Mouse (Mus musculus) hindbrain, embryonic 12.5 days (tissue): ENCODE data around the gene 4930442H23Rik. TPM values are rescaled to one million over a fixed set of nuclear protein-coding genes. Genes with fewer than 3 reads are reported as not detected.
A peak's percentile ranks its signal among the peaks of the same experiment; 100 is the strongest.
"Not testable (repeated sequence)": the region's sequence is repeated elsewhere in the genome, so short reads cannot be mapped to it uniquely, and the experiment has no call there.

Source experiments
- ATAC-seq: fragments of 200-750 bp; cut with Nextera tagmentation; 2 replicates; pipeline ENCODE4 v1.8.0; 2017; ENCODE audit warnings: moderate TSS enrichment; ENCODE audit not compliant: low FRiP score
- H3K27ac ChIP-seq: fragments of 300-500 bp; sonication (generic); 2 replicates; pipeline ENCODE4 v1.5.1; 2016; ENCODE audit warnings: mild to moderate bottlenecking
- H3K27me3 ChIP-seq: fragments of 300-500 bp; sonication (generic); 2 replicates; pipeline ENCODE4 v1.6.1; 2016; ENCODE audit warnings: mild to moderate bottlenecking
- H3K36me3 ChIP-seq: fragments of 300-500 bp; sonication (generic); 2 replicates; pipeline ENCODE4 v1.6.1; 2016; ENCODE audit warnings: mild to moderate bottlenecking
- H3K4me1 ChIP-seq: fragments of 300-500 bp; sonication (generic); 2 replicates; pipeline ENCODE4 v1.6.1; 2016
- H3K4me2 ChIP-seq: fragments of 300-500 bp; sonication (generic); replicated peaks from 2 replicates; pipeline ENCODE4 v1.6.1; 2016; ENCODE audit warnings: mild to moderate bottlenecking
- H3K4me3 ChIP-seq: fragments of 300-500 bp; sonication (generic); 2 replicates; pipeline ENCODE4 v1.5.1; 2016; ENCODE audit warnings: mild to moderate bottlenecking
- H3K9ac ChIP-seq: fragments of 300-500 bp; sonication (generic); 2 replicates; pipeline ENCODE4 v1.6.1; 2016; ENCODE audit warnings: mild to moderate bottlenecking, moderate library complexity
- H3K9me3 ChIP-seq: fragments of 300-500 bp; sonication (generic); replicated peaks from 2 replicates; pipeline ENCODE4 v1.6.1; 2016; ENCODE audit warnings: mild to moderate bottlenecking
- WGBS: fragments of 180-500 bp; shearing (Covaris S2); methylation state at CpG from one replicate; pipeline ENCODE4 v1.1.7; 2016; 5-methylcytosine and 5-hydroxymethylcytosine counted together
- polyA plus RNA-seq: library from polyadenylated mRNA; unstranded; fragments of >200 nt; fragmentation: Nextera tagmentation; extraction: Ambion mirVana; gene quantifications from 2 replicates; pipeline ENCODE4 v1.2.1, GENCODE M21; 2016

The 4930442H23Rik gene
- polyA plus RNA-seq, 1 experiment from 2014 or later, result not detected

DNA sequence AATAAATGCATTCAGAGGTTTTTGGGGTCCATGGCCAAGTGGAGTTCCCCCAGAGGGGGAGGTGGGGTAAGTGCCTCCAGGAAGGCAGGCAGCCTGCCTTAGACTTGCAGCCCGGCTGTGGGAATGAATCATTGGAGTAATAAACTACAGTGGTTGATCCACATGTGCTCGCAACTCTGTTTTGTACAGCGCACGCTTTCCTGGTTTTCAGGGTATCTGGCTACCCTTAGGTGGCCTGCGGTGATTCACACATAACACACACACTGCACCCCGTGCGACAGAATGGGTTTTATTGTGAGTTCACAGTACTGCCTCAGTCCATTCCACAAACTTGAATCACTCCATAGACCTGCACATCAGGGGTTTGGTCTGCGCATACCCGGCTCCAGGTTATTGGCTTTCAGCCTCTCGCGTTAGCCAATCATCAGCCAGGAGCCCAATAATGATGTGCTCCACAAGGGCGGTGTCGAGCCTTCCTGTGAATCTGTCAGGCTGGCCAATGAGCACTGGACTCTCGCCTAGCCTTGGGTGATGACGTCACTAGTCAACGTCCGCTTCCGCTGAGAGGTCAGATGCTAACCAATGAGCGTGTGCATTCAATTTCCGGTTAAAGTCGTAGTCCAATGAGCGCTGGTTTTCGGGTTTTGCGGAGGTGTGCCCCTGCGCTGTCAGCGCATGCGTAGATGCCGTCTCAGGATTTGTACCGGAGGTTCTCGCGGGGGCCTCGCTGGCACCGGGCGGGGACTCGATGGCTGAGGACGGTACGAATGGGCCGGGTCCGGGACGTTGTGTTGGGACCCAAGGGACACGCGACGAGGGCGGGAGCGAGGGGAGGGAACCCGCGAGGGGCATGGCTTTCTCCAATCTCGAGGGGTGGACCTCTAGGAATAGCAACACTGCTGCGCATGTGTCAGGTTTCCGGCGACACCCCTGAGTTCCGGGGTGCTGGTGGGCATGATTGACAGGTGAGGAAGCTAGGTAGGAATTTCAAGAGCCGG is 1.0 kb downstream of the 4930442H23Rik start, which contains the start of gene Dapk3:
TSS of gene Dapk3 (plus strand) at position 670 of the 998 bp plus-strand sequence.
- Histone ChIP-seq H3K4me2 (peak within 1 kb of the TSS; percentile 64), H3K36me3 (peaks cover 71% of the 10 kb centered on the region), H3K27me3 (no peaks in the 10 kb centered on the region), H3K4me3 (peak within 1 kb of the TSS; percentile 61), H3K9me3 (no peaks in the 10 kb centered on the region), H3K27ac (peak within 1 kb of the TSS; percentile 86), H3K9ac (peak within 1 kb of the TSS; percentile 66), H3K4me1 (peaks cover 36% of the 10 kb centered on the region)
- 4% methylated on average over 53 of the region's 53 CpGs for WGBS
- ATAC-seq, result peak; percentile 97

DNA sequence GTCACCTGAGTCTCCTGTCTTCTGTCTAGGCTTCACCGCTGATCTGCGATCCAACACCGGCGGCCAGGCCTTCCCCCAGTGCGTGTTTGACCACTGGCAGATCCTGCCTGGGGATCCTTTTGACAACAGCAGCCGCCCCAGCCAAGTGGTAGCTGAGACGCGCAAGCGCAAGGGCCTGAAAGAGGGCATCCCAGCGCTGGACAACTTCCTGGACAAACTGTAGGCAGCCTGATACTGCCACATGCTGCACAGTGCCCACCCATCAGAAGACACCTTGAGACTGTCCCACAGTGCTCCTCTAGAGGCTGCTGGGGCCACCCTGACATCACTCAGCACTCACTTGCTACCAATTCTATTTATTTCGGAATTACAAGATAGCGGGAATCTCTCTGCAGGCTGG is 1.8 kb downstream of the 4930442H23Rik start:
- not testable (repeated sequence) for H3K4me3 ChIP-seq, ATAC-seq, H3K9me3 ChIP-seq, H3K4me2 ChIP-seq, H3K27me3 ChIP-seq
- H3K27ac ChIP-seq, result 0 out of 2 replicates have a peak overlapping the region, but pooled peaks have one; percentile 48
- peaks cover 67% of the 10 kb centered on the region for H3K36me3 ChIP-seq
- peak overlapping the region; percentile 18; the same call in 1 of the 2 replicates for H3K9ac ChIP-seq
- H3K4me1 ChIP-seq, result peaks cover 40% of the 10 kb centered on the region
- 82% methylated on average over 12 of the region's 12 CpGs for WGBS

DNA sequence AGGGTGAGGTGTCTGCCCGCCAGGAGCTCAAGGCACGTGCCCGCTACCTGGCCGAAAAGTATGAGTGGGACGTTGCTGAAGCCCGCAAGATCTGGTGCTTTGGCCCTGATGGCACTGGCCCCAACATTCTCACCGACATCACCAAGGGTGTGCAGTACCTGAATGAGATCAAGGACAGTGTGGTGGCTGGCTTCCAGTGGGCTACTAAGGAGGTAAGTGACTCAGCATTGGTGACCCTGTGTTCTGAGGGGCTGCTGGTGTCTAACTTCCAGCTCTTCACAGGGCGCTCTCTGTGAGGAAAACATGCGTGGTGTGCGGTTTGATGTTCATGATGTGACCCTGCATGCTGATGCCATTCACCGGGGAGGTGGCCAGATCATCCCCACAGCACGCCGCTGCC is 2.7 kb downstream of the 4930442H23Rik start:
- H3K9ac ChIP-seq, result no peak overlapping the region
- H3K36me3 ChIP-seq, result peaks cover 61% of the 10 kb centered on the region
- no peak for ATAC-seq
- no peaks in the 10 kb centered on the region for H3K9me3 ChIP-seq
- H3K4me2 ChIP-seq, result no peak overlapping the region
- H3K4me1 ChIP-seq, result peaks cover 42% of the 10 kb centered on the region
- H3K27ac ChIP-seq, result no peak overlapping the region
- 96% methylated on average over 13 of the region's 13 CpGs for WGBS
- H3K27me3 ChIP-seq, result no peaks in the 10 kb centered on the region
- H3K4me3 ChIP-seq, result no peak overlapping the region

DNA sequence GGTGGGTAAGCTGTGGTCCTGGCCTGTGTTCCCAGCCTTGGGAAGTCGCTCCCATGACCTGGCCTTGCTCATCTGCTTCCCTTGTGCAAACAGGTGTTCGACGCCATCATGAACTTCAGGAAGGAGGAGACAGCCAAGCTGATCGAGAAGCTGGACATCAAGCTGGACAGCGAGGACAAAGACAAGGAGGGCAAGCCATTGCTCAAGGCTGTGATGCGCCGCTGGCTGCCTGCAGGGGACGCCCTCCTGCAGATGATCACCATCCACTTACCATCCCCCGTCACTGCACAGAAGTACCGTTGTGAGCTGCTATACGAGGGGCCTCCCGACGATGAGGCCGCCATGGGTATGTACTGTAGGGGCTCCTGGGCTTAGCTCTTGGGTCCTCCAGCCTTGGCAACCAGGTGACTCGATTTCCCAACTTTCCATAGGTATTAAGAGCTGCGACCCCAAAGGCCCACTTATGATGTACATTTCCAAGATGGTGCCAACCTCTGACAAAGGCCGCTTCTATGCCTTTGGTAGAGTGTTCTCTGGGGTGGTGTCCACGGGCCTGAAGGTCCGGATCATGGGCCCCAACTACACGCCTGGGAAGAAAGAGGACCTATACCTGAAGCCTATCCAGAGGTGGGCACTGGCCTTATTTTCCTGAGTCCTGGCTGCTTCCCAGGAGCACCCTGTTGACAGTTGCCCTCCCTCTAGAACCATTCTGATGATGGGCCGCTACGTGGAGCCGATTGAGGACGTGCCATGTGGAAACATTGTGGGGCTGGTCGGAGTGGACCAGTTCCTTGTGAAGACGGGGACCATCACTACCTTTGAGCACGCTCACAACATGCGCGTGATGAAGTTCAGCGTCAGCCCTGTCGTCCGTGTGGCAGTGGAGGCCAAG is 4.0 kb downstream of the 4930442H23Rik start:
- no peak for ATAC-seq
- no peak overlapping the region for H3K4me3 ChIP-seq
- H3K36me3 ChIP-seq, result peaks cover 52% of the 10 kb centered on the region
- no peak overlapping the region for H3K27ac ChIP-seq
- no peak overlapping the region for H3K4me2 ChIP-seq
- WGBS, result 92% methylated on average over 32 of the region's 32 CpGs
- H3K9me3 ChIP-seq, result no peaks in the 10 kb centered on the region
- no peaks in the 10 kb centered on the region for H3K27me3 ChIP-seq
- H3K9ac ChIP-seq, result no peak overlapping the region
- H3K4me1 ChIP-seq, result peaks cover 49% of the 10 kb centered on the region

DNA sequence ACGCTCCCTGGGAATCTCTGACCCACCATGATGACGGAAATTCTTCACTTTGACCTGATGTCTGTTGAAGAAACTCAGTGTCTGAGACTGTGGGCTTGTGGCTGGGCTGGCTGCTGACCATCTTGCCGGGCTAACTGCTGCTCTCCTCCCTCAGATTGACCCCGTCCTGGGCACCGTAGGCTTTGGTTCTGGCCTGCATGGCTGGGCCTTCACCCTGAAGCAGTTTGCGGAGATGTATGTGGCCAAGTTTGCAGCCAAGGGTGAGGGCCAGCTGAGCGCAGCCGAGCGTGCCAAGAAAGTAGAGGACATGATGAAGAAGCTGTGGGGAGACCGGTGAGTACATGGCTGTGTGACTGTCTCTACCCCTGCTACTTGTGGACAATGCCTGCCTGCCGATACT is 4.7 kb downstream of the 4930442H23Rik start:
- 96% methylated on average over 11 of the region's 11 CpGs for WGBS
- H3K36me3 ChIP-seq, result peaks cover 52% of the 10 kb centered on the region
- H3K4me3 ChIP-seq, result no peak overlapping the region
- no peak overlapping the region for H3K27ac ChIP-seq
- no peaks in the 10 kb centered on the region for H3K27me3 ChIP-seq
- H3K9me3 ChIP-seq, result no peaks in the 10 kb centered on the region
- no peak for ATAC-seq
- no peak overlapping the region for H3K4me2 ChIP-seq
- no peak overlapping the region for H3K9ac ChIP-seq
- H3K4me1 ChIP-seq, result peaks cover 53% of the 10 kb centered on the region

DNA sequence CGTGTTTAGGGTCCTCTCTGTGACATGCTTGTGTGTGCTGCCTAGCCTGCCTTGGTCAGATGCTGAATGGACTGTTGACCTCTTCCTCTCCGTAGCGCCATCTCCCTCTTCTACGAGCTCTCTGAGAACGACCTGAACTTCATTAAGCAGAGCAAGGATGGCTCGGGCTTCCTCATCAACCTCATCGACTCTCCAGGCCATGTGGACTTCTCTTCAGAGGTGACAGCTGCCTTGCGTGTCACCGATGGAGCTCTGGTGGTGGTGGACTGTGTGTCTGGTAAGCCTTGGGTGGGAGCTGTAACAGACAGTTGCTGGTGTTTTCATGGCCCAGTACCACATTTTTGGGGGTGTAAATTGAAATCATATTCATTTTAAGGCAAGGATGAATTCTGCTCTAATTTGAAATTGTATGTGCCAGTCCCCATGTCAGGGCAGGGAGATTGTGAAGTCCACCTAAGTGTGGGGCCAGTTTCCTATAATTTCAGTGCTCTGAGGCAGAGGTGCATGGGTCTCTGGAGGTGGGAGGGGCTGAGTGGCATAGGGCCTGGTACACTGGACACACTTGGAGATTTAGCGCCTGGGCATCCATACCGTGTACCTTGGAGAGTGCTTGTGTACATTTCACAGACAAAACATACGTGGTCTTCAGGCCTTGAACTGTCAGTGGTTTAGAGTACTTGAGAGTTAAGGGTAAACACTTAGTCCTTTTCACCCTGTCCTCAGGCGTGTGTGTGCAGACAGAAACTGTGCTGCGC is 5.5 kb downstream of the 4930442H23Rik start:
- Histone ChIP-seq H3K27ac (no peak overlapping the region), H3K9ac (peak overlapping the region; percentile 99), H3K4me3 (peak overlapping the region; percentile 98), H3K4me2 (peak overlapping the region; percentile 99), H3K9me3 (no peaks in the 10 kb centered on the region), H3K27me3 (no peaks in the 10 kb centered on the region), H3K36me3 (peaks cover 52% of the 10 kb centered on the region), H3K4me1 (peaks cover 54% of the 10 kb centered on the region)
- 71% methylated on average over 14 of the region's 14 CpGs for WGBS
- no peak for ATAC-seq

DNA sequence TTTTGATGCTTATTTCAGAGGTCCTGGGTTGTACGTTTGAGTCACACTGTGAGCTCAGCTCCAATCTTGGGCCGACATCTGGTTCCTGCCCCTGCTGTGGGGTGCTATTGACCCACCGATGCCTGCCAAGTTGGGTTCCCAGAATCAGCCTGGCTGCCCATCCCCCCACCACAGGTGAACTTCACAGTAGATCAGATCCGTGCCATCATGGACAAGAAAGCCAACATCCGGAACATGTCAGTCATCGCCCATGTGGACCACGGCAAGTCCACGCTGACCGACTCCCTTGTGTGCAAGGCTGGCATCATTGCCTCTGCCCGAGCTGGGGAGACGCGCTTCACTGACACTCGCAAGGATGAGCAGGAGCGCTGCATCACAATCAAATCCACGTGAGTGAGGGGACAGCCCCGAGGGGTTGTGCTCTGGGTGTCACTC is 6.1 kb downstream of the 4930442H23Rik start:
- Histone ChIP-seq H3K27ac (peak overlapping the region; percentile 97), H3K9ac (peak overlapping the region; percentile 99), H3K4me2 (peak overlapping the region; percentile 99), H3K9me3 (no peaks in the 10 kb centered on the region), H3K36me3 (peaks cover 52% of the 10 kb centered on the region), H3K4me1 (peaks cover 55% of the 10 kb centered on the region), H3K27me3 (no peaks in the 10 kb centered on the region), H3K4me3 (peak overlapping the region; percentile 98)
- WGBS, result 15% methylated on average over 16 of the region's 16 CpGs
- ATAC-seq, result no peak

DNA sequence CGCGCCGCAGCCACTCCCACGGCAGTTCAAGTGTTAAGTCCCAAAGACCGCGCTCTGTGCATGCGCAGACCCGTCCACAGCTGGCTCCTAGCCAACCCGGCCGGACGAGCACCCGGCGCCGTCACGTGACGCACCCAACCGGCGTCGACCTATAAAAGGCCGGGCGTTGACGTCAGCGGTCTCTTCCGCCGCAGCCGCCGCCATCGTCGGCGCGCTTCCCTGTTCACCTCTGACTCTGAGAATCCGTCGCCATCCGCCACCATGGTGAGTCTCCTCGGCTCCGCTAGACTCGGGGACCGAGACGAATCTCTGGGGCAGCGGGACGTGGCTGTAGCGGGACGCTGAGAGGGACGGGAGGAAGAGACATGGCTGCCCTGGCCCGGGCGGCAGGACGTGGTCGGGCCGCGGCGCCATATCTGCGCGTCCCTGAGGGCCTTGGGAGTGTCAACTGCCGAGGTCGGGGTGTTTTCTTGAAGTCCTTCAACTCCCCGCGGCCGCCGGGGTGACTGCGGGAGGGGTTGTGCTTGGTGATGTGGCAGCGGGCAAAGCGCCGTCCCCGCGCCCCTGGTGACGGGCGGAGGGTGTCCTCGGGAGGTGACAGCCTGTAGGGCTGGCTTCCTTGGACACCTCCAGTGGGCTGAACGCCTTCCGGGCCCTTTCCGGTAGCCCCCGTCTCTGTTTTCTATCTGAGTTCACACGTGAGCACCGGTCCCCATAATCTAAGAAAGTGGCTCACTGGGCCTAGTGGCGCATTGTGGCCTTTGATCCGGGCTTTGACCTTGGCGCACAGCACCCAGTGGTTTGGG is 7.0 kb downstream of the 4930442H23Rik start, which contains the start of gene Eef2:
TSS of gene Eef2 (plus strand) at position 166 of the 806 bp plus-strand sequence.
- under 1% methylated on average over 77 of the region's 77 CpGs for WGBS
- H3K4me1 ChIP-seq, result peaks cover 48% of the 10 kb centered on the region
- ATAC-seq, result peak; percentile 75
- no peaks in the 10 kb centered on the region for H3K9me3 ChIP-seq
- peaks cover 44% of the 10 kb centered on the region for H3K36me3 ChIP-seq
- peak within 1 kb of the TSS; percentile 99 for H3K4me2 ChIP-seq
- peak within 1 kb of the TSS; percentile 99 for H3K9ac ChIP-seq
- no peaks in the 10 kb centered on the region for H3K27me3 ChIP-seq
- peak within 1 kb of the TSS; percentile 97 for H3K27ac ChIP-seq
- peak within 1 kb of the TSS; percentile 98 for H3K4me3 ChIP-seq

DNA sequence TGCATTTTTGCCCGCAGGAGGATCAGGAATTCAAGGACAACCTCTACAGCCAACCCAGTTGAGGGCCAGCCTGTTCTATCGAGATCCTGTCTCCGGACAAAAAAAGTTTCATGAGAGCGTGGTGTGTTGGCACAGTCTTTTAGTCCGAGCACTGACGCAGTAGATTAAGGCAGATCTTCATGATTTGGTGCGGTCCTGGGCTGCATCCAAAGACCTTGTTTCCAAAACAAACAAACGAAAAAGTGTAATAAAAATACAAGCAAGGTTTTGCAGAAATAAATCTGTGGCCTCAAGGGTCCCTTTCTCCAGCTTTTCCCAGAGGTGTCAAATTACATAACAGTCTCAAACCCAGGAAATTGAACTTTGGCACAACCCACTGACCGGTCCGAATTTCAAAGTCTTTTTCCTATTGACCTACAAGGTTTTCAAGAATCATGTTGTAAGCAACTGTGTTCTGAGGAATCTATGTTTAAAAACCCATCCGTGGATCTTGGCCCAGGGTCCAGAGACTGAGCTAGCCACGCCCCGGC is 7.6 kb downstream of the 4930442H23Rik start:
- peak; percentile 7 for ATAC-seq

DNA sequence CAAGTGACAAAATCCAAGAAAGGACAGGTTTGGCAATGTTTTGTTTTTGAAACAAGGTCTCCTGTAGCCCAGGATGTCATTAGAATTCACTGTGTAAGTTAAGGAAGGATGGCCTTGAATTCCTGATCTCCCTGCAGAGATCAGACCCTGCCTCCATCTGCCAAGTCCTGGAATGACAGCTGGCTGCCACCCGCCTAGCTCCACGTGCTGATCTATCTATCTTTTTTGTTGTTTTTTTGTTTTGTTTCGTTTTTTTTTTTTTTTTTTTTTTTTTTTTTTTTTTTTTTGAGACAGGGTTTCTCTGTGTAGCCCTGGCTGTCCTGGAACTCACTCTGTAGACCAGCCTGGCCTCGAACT is 8.3 kb downstream of the 4930442H23Rik start:
- H3K4me1 ChIP-seq, result peaks cover 45% of the 10 kb centered on the region
- peak overlapping the region; percentile 35; the same call in 1 of the 2 replicates for H3K4me3 ChIP-seq
- WGBS, result 11% methylated on average over 4 of the region's 4 CpGs
- H3K9me3 ChIP-seq, H3K27me3 ChIP-seq, ATAC-seq: not testable (repeated sequence)
- peak overlapping the region; percentile 61 for H3K4me2 ChIP-seq
- peaks cover 31% of the 10 kb centered on the region for H3K36me3 ChIP-seq
- peak overlapping the region; percentile 65; the same call in 1 of the 2 replicates for H3K9ac ChIP-seq
- peak overlapping the region; percentile 97 for H3K27ac ChIP-seq

More for the DNA sequence above, 7.6 kb downstream of the 4930442H23Rik start:
- H3K9me3 ChIP-seq, result no peaks in the 10 kb centered on the region
- H3K4me3 ChIP-seq, result peak overlapping the region; percentile 98
- no peaks in the 10 kb centered on the region for H3K27me3 ChIP-seq
- peaks cover 46% of the 10 kb centered on the region for H3K4me1 ChIP-seq
- H3K9ac ChIP-seq, result peak overlapping the region; percentile 38; the same call in 1 of the 2 replicates
- peak overlapping the region; percentile 97 for H3K27ac ChIP-seq
- H3K4me2 ChIP-seq, result peak overlapping the region; percentile 45
- H3K36me3 ChIP-seq, result peaks cover 37% of the 10 kb centered on the region
- 10% methylated on average over 13 of the region's 13 CpGs for WGBS
